8 mouse cellular contexts compared by ENCODE assay signal in genomic region chr6:142571055-142571618, GRCm38 (mm10). TPM values are rescaled to one million over a fixed set of nuclear protein-coding genes. Genes with fewer than 3 reads are reported as not detected.
DNase-seq lines count a peak whose midpoint lies in the region; ATAC-seq and TF ChIP-seq lines count a peak whose summit lies in the region.

Kcnj8 (minus strand) TSS chr6:142571614.

- TF ChIP-seq POLR2A in lung, adult 2 months (IDR thresholded peaks at IDR 0.05; ENCODE audit: borderline replicate concordance, extremely low read depth, low read depth, low read length) = no peak

- peak within 1 kb of the TSS; percentile 92 for H3K4me2 ChIP-seq in embryonic facial prominence, embryonic 13.5 days
- peak within 1 kb of the TSS; percentile 94 for H3K4me2 ChIP-seq in heart, embryonic 12.5 days
- H3K4me2 ChIP-seq in kidney, embryonic 15.5 days = peak within 1 kb of the TSS; percentile 91
- H3K4me2 ChIP-seq in neural tube, embryonic 14.5 days (ENCODE audit: low read depth, low read length) = peak within 1 kb of the TSS; percentile 95

- H3K36me3 ChIP-seq in embryonic facial prominence, embryonic 13.5 days = no peaks in the 10 kb centered on the region
- no peaks in the 10 kb centered on the region for H3K36me3 ChIP-seq in heart, embryonic 12.5 days
- 0 out of 2 replicates have a peak, but pooled peaks cover under 1% of the 10 kb centered on the region for H3K36me3 ChIP-seq in kidney, embryonic 15.5 days
- H3K36me3 ChIP-seq in neural tube, embryonic 14.5 days (ENCODE audit: control insufficient read depth, insufficient read depth, low read length) = no peaks in the 10 kb centered on the region

- WGBS in embryonic facial prominence, embryonic 13.5 days = under 1% methylated on average over 34 of the region's 34 CpGs
- under 1% methylated on average over 34 of the region's 34 CpGs for WGBS in heart, embryonic 12.5 days
- under 1% methylated on average over 32 of the region's 34 CpGs for WGBS in kidney, embryonic 15.5 days
- 1% methylated on average over 28 of the region's 34 CpGs for WGBS in lung, adult 2 months
- WGBS in neural tube, embryonic 14.5 days = under 1% methylated on average over 34 of the region's 34 CpGs

- ATAC-seq in embryonic facial prominence, embryonic 13.5 days (ENCODE audit: insufficient number of reproducible peaks, insufficient read depth, low FRiP score, low TSS enrichment, low read depth) = peak; percentile 84
- peak; percentile 78; the same call in 1 of the 2 replicates for ATAC-seq in heart, embryonic 12.5 days (ENCODE audit: insufficient number of reproducible peaks, low FRiP score)
- ATAC-seq in kidney, embryonic 15.5 days (replicated peaks; ENCODE audit: low FRiP score) = peak; percentile 96
- peak; percentile 91 for ATAC-seq in neural tube, embryonic 14.5 days (ENCODE audit: low read depth)

- 0 out of 2 replicates have a peak, but pooled peaks cover under 1% of the 10 kb centered on the region for H3K9me3 ChIP-seq in embryonic facial prominence, embryonic 13.5 days
- no peaks in the 10 kb centered on the region for H3K9me3 ChIP-seq in heart, embryonic 12.5 days (replicated peaks)
- H3K9me3 ChIP-seq in kidney, embryonic 15.5 days (replicated peaks) = no peaks in the 10 kb centered on the region
- H3K9me3 ChIP-seq in neural tube, embryonic 14.5 days (ENCODE audit: control insufficient read depth, low read length) = no peaks in the 10 kb centered on the region

- H3K4me1 ChIP-seq in embryonic facial prominence, embryonic 13.5 days = peaks cover 15% of the 10 kb centered on the region
- peaks cover 26% of the 10 kb centered on the region for H3K4me1 ChIP-seq in heart, embryonic 12.5 days (replicated peaks)
- peaks cover 28% of the 10 kb centered on the region for H3K4me1 ChIP-seq in kidney, embryonic 15.5 days
- H3K4me1 ChIP-seq in lung, adult 2 months (ENCODE audit: control insufficient read depth, insufficient read depth, low read length) = no peaks in the 10 kb centered on the region; the same call in 1 of the 2 replicates
- 0 out of 2 replicates have a peak, but pooled peaks cover 6% of the 10 kb centered on the region for H3K4me1 ChIP-seq in neural tube, embryonic 14.5 days (ENCODE audit: control insufficient read depth, insufficient read depth, low read length)

- peak within 1 kb of the TSS; percentile 69 for H3K9ac ChIP-seq in embryonic facial prominence, embryonic 13.5 days
- H3K9ac ChIP-seq in heart, embryonic 12.5 days = peak within 1 kb of the TSS; percentile 68
- peak within 1 kb of the TSS; percentile 58 for H3K9ac ChIP-seq in kidney, embryonic 15.5 days
- H3K9ac ChIP-seq in neural tube, embryonic 14.5 days (replicated peaks; ENCODE audit: low read depth, low read length) = peak within 1 kb of the TSS; percentile 44

- peaks cover 65% of the 10 kb centered on the region for H3K27me3 ChIP-seq in embryonic facial prominence, embryonic 13.5 days
- H3K27me3 ChIP-seq in heart, embryonic 12.5 days (replicated peaks) = peaks cover 32% of the 10 kb centered on the region
- H3K27me3 ChIP-seq in kidney, embryonic 15.5 days = peaks cover 34% of the 10 kb centered on the region
- H3K27me3 ChIP-seq in neural tube, embryonic 14.5 days (ENCODE audit: control insufficient read depth, insufficient read depth, low read length) = peaks cover 18% of the 10 kb centered on the region

- no peak within 1 kb of the TSS for H3K27ac ChIP-seq in embryonic facial prominence, embryonic 13.5 days
- H3K27ac ChIP-seq in heart, embryonic 12.5 days (ENCODE audit: poor library complexity, severe bottlenecking) = no peak within 1 kb of the TSS
- peak within 1 kb of the TSS; percentile 87 for H3K27ac ChIP-seq in kidney, embryonic 15.5 days
- H3K27ac ChIP-seq in neural tube, embryonic 14.5 days (ENCODE audit: low read depth, low read length) = no peak within 1 kb of the TSS

- H3K4me3 ChIP-seq in embryonic facial prominence, embryonic 13.5 days = peak within 1 kb of the TSS; percentile 51
- peak within 1 kb of the TSS; percentile 54 for H3K4me3 ChIP-seq in heart, embryonic 12.5 days
- H3K4me3 ChIP-seq in kidney, embryonic 15.5 days (replicated peaks) = peak within 1 kb of the TSS; percentile 56
- peak within 1 kb of the TSS; percentile 56 for H3K4me3 ChIP-seq in lung, adult 2 months (replicated peaks; ENCODE audit: extremely low read depth, low read depth, low read length)
- H3K4me3 ChIP-seq in neural tube, embryonic 14.5 days (ENCODE audit: low read depth, low read length) = peak within 1 kb of the TSS; percentile 41

- TF ChIP-seq CTCF in lung, adult 2 months (IDR thresholded peaks at IDR 0.05; ENCODE audit: insufficient read depth, low read length) = no peak

- DNase-seq in layer of hippocampus, postnatal 10 days (ENCODE audit: low spot score in 2 of 2) = peak; percentile 21 to 45
- DNase-seq in layer of hippocampus, adult 11-12 months (ENCODE audit: low spot score) = no peak
- DNase-seq in lung, adult 2 months = peak; percentile 31
- peak; percentile 44 for DNase-seq in thymus, postnatal 0 days (ENCODE audit: low spot score)

RNA-seq across cellular contexts. Expression of gene Kcnj8, which starts in this region (rescaled TPM):
- total RNA-seq in layer of hippocampus, postnatal 10 days (2021) = 1 to 10 TPM; 4.6 to 5.0 TPM
- 3.9 and 6.7 TPM in 2 replicates for polyA plus RNA-seq in embryonic facial prominence, embryonic 13.5 days (2015; fragmentation: Nextera tagmentation; extraction: Ambion mirVana)
- polyA plus RNA-seq in heart, embryonic 12.5 days (2016; fragmentation: Nextera tagmentation; extraction: Ambion mirVana) = 2.5 TPM in 2 replicates
- polyA plus RNA-seq in kidney, embryonic 15.5 days (2015; fragmentation: Nextera tagmentation; extraction: Ambion mirVana) = 24.4 and 26.8 TPM in 2 replicates
- 7.8 and 8.1 TPM in 2 replicates for polyA plus RNA-seq in lung, adult 2 months (2012; rRNA removed)
- polyA plus RNA-seq in neural tube, embryonic 14.5 days (2014; fragmentation: Nextera tagmentation; extraction: Ambion mirVana) = 8.3 and 11.7 TPM in 2 replicates
- 11.2 and 12.1 TPM in 2 replicates for polyA plus RNA-seq in thymus, postnatal 0 days (2015; fragmentation: Nextera tagmentation; extraction: Ambion mirVana)
